Comparison of ENCODE assay signal across 12 mouse cellular contexts in the genomic region with DNA sequence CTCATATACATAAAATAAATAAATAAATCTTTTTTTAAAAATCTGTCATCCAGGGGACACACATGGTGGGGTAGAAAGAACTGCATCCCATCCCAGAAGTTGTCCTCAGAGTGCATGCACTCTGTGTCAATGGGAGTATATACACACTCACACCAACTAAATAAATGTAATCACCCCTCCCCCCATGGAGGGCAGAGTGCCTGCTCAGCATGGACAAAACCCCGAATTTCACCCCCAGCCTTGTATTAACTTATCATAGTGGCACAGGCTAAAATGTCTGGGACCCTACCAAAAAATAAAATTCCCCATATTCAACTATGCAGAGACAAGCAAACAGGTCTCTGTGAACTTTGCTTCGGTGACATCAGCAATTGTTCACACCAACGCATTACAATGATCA. TPM values are rescaled to one million over a fixed set of nuclear protein-coding genes. Genes with fewer than 3 reads are reported as not detected.
A peak's percentile ranks its signal among the peaks of the same experiment; 100 is the strongest.
DNase-seq lines count a peak whose midpoint lies in the region; ATAC-seq and TF ChIP-seq lines count a peak whose summit lies in the region.
"Had no signal": no experiment of that assay in that cellular context is flagged by ENCODE, and none has a peak within 500 bp of the region (broad histone marks: within the 10 kb centered on the region; RNA-seq: fewer than 3 reads in every experiment).

No protein-coding gene starts in this region.

- no peak overlapping the region for H3K27ac ChIP-seq in heart, embryonic 14.5 days (replicated peaks in 1 of 2; ENCODE audit: control insufficient read depth in 1 of 2, insufficient read depth in 1 of 2, low read depth in 2 of 2, low read length in 2 of 2)
- no peak overlapping the region for H3K27ac ChIP-seq in neural tube, embryonic 12.5 days
- no peak overlapping the region for H3K27ac ChIP-seq in intestine, postnatal 0 days (ENCODE audit: low read depth, low read length)

- H3K36me3 ChIP-seq in heart, embryonic 14.5 days (ENCODE audit: control insufficient read depth, insufficient read depth, low read length): 0 out of 2 replicates have a peak, but pooled peaks cover 9% of the 10 kb centered on the region
- H3K36me3 ChIP-seq in neural tube, embryonic 12.5 days: no peaks in the 10 kb centered on the region
- H3K36me3 ChIP-seq in intestine, postnatal 0 days (ENCODE audit: control insufficient read depth, insufficient read depth): no peaks in the 10 kb centered on the region

- H3K4me1 ChIP-seq in heart, embryonic 14.5 days (ENCODE audit: control insufficient read depth in 2 of 2, insufficient read depth in 2 of 2, low read length in 2 of 2): peaks cover 3 to 10% of the 10 kb centered on the region in 2 experiments; a peak in 2 of 4 replicates
- peaks cover 7% of the 10 kb centered on the region; the same call in 1 of the 2 replicates for H3K4me1 ChIP-seq in neural tube, embryonic 12.5 days
- H3K4me1 ChIP-seq in intestine, postnatal 0 days (replicated peaks; ENCODE audit: control insufficient read depth, insufficient read depth, low read length): no peaks in the 10 kb centered on the region

- WGBS in heart, embryonic 14.5 days: 86% methylated on average over 3 of the region's 3 CpGs
- WGBS in neural tube, embryonic 12.5 days: 77% methylated on average over 3 of the region's 3 CpGs
- WGBS in intestine, postnatal 0 days: 59% methylated on average over 3 of the region's 3 CpGs

- no peak overlapping the region for H3K4me3 ChIP-seq in heart, embryonic 14.5 days (ENCODE audit: control insufficient read depth in 1 of 2, insufficient read depth in 1 of 2, low read depth in 1 of 2, low read length in 2 of 2)
- no peak overlapping the region for H3K4me3 ChIP-seq in neural tube, embryonic 12.5 days
- H3K4me3 ChIP-seq in intestine, postnatal 0 days (ENCODE audit: low read depth, low read length): no peak overlapping the region

- TF ChIP-seq CTCF in intestine, postnatal 0 days (IDR thresholded peaks at IDR 0.05; ENCODE audit: low read depth): no peak

- ATAC-seq in heart, embryonic 14.5 days (ENCODE audit: insufficient number of reproducible peaks, insufficient read depth, low FRiP score, low read depth): no peak
- no peak for ATAC-seq in neural tube, embryonic 12.5 days (ENCODE audit: low FRiP score, low read depth)
- ATAC-seq in intestine, postnatal 0 days: no peak

- no peaks in the 10 kb centered on the region for H3K27me3 ChIP-seq in heart, embryonic 14.5 days (ENCODE audit: control insufficient read depth, insufficient read depth, low read length)
- peaks cover 8% of the 10 kb centered on the region for H3K27me3 ChIP-seq in neural tube, embryonic 12.5 days (replicated peaks)
- H3K27me3 ChIP-seq in intestine, postnatal 0 days (replicated peaks; ENCODE audit: control insufficient read depth, insufficient read depth, low read length): no peaks in the 10 kb centered on the region; the same call in 1 of the 2 replicates

- H3K9me3 ChIP-seq in heart, embryonic 14.5 days (ENCODE audit: control insufficient read depth, low read length): no peaks in the 10 kb centered on the region
- H3K9me3 ChIP-seq in neural tube, embryonic 12.5 days: no peaks in the 10 kb centered on the region
- no peaks in the 10 kb centered on the region for H3K9me3 ChIP-seq in intestine, postnatal 0 days (ENCODE audit: control insufficient read depth)

- no peak for DNase-seq in heart, adult 9 months (ENCODE audit: low spot score in 2 of 2)
- no peak for DNase-seq in neural tube, embryonic 10.5 days (ENCODE audit: extremely low spot score, low spot score)
- DNase-seq in urinary bladder, adult 18-20 months (ENCODE audit: low spot score in 2 of 2): no peak
- DNase-seq in layer of hippocampus, postnatal 10 days (ENCODE audit: low spot score in 2 of 2): no peak
- DNase-seq in kidney, adult 18-20 months: no peak
- DNase-seq: heart, adult 11 months; kidney, postnatal 25 days; lung, embryonic 14.5 days; thymus, adult 18-20 months had no signal

- peak overlapping the region; percentile 69; the same call in 1 of the 2 replicates for H3K4me2 ChIP-seq in heart, embryonic 14.5 days (ENCODE audit: low read length)
- peak overlapping the region; percentile 60 for H3K4me2 ChIP-seq in neural tube, embryonic 12.5 days (replicated peaks)
- peak overlapping the region; percentile 53; the same call in 1 of the 2 replicates for H3K4me2 ChIP-seq in intestine, postnatal 0 days (replicated peaks; ENCODE audit: low read depth)

- H3K9ac ChIP-seq in heart, embryonic 14.5 days (ENCODE audit: low read length): no peak overlapping the region
- no peak overlapping the region for H3K9ac ChIP-seq in neural tube, embryonic 12.5 days
- H3K9ac ChIP-seq in intestine, postnatal 0 days (ENCODE audit: low read depth, low read length): no peak overlapping the region

RNA-seq across cellular contexts. Expression of gene Swsap1, which starts 0.9 kb away (rescaled TPM):
- polyA plus RNA-seq in heart, embryonic 14.5 days (2014; fragmentation: Nextera tagmentation; extraction: Ambion mirVana): 8.3 and 9.8 TPM in 2 replicates
- polyA plus RNA-seq in neural tube, embryonic 12.5 days (2016; fragmentation: Nextera tagmentation; extraction: Ambion mirVana): 8.1 and 9.7 TPM in 2 replicates
- polyA plus RNA-seq in intestine, postnatal 0 days (2015; fragmentation: Nextera tagmentation; extraction: Ambion mirVana): 4.6 and 4.8 TPM in 2 replicates
- 10 to 100 TPM; 13.5 to 14.5 TPM for total RNA-seq in layer of hippocampus, postnatal 10 days (2021)

RNA-seq across cellular contexts. Expression of gene Epor, which starts 8.7 kb away (rescaled TPM):
- 2.6 and 4.9 TPM in 2 replicates for polyA plus RNA-seq in heart, embryonic 14.5 days (2014; fragmentation: Nextera tagmentation; extraction: Ambion mirVana)
- polyA plus RNA-seq in neural tube, embryonic 12.5 days (2016; fragmentation: Nextera tagmentation; extraction: Ambion mirVana): 3.5 and 4.0 TPM in 2 replicates
- 3.2 and 3.8 TPM in 2 replicates for polyA plus RNA-seq in intestine, postnatal 0 days (2015; fragmentation: Nextera tagmentation; extraction: Ambion mirVana)
- total RNA-seq in layer of hippocampus, postnatal 10 days (2021): 1 to 10 TPM; 2.0 to 3.2 TPM

RNA-seq across cellular contexts. Expression of gene Plppr2, which starts 17.8 kb away (rescaled TPM):
- polyA plus RNA-seq in heart, embryonic 14.5 days (2014; fragmentation: Nextera tagmentation; extraction: Ambion mirVana): 2.4 and 4.5 TPM in 2 replicates
- 53.3 and 56.2 TPM in 2 replicates for polyA plus RNA-seq in neural tube, embryonic 12.5 days (2016; fragmentation: Nextera tagmentation; extraction: Ambion mirVana)
- polyA plus RNA-seq in intestine, postnatal 0 days (2015; fragmentation: Nextera tagmentation; extraction: Ambion mirVana): 2.9 and 3.2 TPM in 2 replicates
- 100 to 1,000 TPM; 312 to 317 TPM for total RNA-seq in layer of hippocampus, postnatal 10 days (2021)

RNA-seq across cellular contexts. Expression of gene Tmem205, which starts 27.3 kb away (rescaled TPM):
- 48.1 and 58.8 TPM in 2 replicates for polyA plus RNA-seq in heart, embryonic 14.5 days (2014; fragmentation: Nextera tagmentation; extraction: Ambion mirVana)
- 36.1 and 42.3 TPM in 2 replicates for polyA plus RNA-seq in neural tube, embryonic 12.5 days (2016; fragmentation: Nextera tagmentation; extraction: Ambion mirVana)
- 83.1 and 88.2 TPM in 2 replicates for polyA plus RNA-seq in intestine, postnatal 0 days (2015; fragmentation: Nextera tagmentation; extraction: Ambion mirVana)
- total RNA-seq in layer of hippocampus, postnatal 10 days (2021): 10 to 100 TPM; 30.4 to 35.3 TPM

RNA-seq across cellular contexts. Expression of gene Ccdc159, which starts 27.4 kb away (rescaled TPM):
- polyA plus RNA-seq in heart, embryonic 14.5 days (2014; fragmentation: Nextera tagmentation; extraction: Ambion mirVana): 2.4 and 3.0 TPM in 2 replicates
- 6.4 and 6.6 TPM in 2 replicates for polyA plus RNA-seq in neural tube, embryonic 12.5 days (2016; fragmentation: Nextera tagmentation; extraction: Ambion mirVana)
- 0.63 and 0.99 TPM in 2 replicates for polyA plus RNA-seq in intestine, postnatal 0 days (2015; fragmentation: Nextera tagmentation; extraction: Ambion mirVana)
- total RNA-seq in layer of hippocampus, postnatal 10 days (2021): 10 to 100 TPM; 15.5 to 16.1 TPM
